Mouse (Mus musculus) ovary, postnatal 10 days (tissue): ENCODE measurements around the gene Gm21294.
A peak's percentile ranks its signal among the peaks of the same experiment; 100 is the strongest.
"Not testable (repeated sequence)": the region's sequence is repeated elsewhere in the genome, so short reads cannot be mapped to it uniquely, and the experiment has no call there.

Experiments used
- DNase-seq: peaks from one replicate; pipeline ENCODE4 v3.0.0; 2022; ENCODE audit warnings: low spot score

Gene Gm21294

GRCm38 (mm10) chrY:89052506-89052905 lies at the start of gene Gm21294:
Gene Gm21294 (plus strand): TSS chrY:89052806.
- not testable (repeated sequence) for DNase-seq

- peak; percentile 0 for DNase-seq
These were observed 73.6 kb downstream of the Gm21294 start for GRCm38 (mm10) chrY:89126246-89126645.
